Mouse (Mus musculus) stomach, postnatal 0 days (tissue): ENCODE measurements around the gene Tyk2.

Experiments
- CTCF ChIP-seq: IDR thresholded peaks from 2 replicates; pipeline ENCODE4 v1.5.1; 2016; ENCODE audit warnings: antibody characterized with exemption, low read depth, mild to moderate bottlenecking, moderate library complexity
- EP300 ChIP-seq: optimal IDR thresholded peaks from 2 replicates; pipeline ENCODE3; 2016; ENCODE audit warnings: antibody characterized with exemption

GRCm38 (mm10) chr9:21136401-21136800 lies 5.4 kb upstream of the Tyk2 start:
- TF ChIP-seq CTCF (no peak), EP300 (no peak)
